Mouse (Mus musculus) lung, postnatal 14 days (tissue): Measurements from ENCODE around the gene Tmppe.

Experiments used
- DNase-seq: peaks from one replicate; pipeline ENCODE4 v3.0.0; 2021

Gene Tmppe

DNA sequence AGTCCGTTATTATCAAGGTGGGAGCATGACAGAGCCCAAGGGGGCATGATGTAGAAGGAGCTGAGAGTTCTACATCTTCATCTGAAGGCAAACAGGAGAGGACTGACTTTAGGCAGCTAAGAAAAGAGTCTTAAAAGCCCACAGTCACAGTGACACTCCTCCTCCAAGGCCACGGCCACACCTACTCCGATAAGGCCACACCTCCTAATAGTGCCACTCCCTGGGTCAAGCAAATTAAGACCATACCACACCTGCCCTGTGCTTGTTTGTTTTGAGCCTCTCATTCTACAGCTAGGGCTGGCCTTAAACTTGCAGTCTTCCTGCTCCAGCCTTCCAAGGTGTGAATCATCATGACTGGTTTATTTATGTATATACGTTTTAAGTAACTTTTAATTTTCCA is 5.6 kb upstream of the Tmppe start:
- no peak for DNase-seq

DNA sequence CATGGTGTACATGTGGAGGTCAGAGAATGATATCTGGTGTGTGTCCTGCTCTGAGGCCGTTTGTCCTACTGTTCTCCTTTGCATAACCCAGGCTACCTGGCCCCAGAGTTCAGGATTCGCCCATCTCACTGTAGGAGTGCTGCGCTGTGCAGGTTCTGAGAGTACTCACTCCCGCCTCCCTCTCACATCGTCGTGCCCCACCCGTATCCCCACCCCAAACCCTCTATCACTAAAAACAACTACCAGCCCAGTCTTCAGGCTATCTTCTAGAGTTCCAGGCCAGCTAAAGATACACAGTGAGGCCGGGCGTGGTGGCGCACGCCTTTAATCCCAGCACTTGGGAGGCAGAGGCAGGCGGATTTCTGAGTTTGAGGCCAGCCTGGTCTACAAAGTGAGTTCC is 1.2 kb upstream of the Tmppe start:
- no peak for DNase-seq

DNA sequence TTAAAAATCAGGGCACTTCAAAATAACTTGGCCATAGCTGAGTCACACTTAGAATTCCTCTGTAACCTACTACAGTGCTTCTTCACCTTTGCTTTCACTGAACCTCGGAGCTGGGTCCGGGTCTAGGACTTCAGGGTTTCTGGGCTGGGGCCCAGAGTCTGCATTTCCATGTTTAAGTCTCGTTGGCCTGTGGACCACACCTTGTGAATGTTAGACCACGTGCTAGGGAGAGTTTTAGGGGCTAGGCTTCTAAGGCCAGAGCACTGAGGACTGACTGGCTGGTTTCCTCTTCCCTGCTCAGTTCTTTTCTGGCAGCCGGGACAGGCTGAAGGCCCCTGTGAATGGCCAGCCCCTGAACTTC is 337 bp upstream of the Tmppe start:
- no peak for DNase-seq

DNA sequence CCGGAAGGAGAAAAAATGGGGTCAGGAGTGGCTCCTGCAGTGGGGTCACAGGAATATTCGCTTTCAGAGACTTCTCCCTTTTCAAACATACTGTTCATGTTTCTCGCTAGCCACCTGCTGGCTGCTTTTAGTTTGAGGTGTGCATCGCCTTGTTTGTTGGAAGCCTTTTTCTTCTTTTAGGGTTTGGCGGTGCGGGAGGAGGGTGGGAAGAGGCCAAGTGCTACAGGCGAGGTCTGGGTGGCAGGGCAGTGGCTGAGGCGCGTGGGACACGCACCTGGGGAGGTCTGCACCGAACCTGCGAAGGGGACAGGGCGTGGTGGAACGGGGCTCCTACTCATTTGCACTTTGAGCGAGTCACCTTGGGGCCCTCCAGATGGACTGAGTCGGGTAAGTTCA is 778 bp downstream of the Tmppe start:
- no peak for DNase-seq

DNA sequence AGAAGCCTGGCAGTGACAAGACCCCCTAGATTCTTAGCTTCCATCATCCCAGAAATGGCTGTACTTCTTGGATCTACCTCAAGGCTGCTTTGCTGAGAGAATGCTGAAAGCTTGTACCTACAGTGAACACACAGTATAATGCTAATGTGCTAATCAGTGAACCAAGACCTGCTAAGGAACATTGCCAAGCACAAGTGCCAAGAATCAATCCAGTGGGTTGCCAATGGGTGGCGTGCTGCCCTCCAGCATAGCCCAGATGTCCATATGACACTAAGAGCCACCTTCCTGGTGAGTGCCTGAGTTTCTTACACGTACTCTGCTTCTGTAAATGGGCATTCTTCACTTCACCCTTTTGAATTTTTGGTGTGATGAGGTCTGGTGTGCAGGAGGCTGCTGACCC is 6.8 kb downstream of the Tmppe start:
- DNase-seq: no peak

DNA sequence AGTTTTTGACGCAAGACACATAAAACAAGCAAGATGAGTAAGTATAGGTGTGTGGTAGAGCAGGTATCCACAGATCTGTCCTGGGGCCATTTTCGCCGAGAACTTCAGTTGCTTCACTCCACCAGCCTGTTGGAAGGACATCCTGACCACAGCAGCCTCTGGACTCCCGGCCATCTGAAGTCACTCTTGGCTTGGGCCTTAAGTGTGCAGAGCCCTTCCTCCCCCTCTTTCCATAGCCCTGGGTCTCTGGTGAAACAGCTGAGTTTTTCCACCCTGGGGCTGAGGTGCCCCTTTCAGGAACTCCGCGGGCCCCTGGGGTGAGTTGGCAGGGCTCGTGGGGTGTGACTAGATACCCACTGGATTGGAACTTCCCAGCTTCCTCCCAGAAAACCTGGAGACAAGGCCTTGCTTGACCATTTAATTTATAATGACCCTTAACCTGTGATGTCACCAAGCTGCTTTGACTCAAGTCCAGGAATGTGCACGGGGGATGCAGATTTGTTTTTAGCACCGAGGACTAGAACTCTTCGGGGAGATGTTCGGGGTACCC is 9.5 kb downstream of the Tmppe start:
- no peak for DNase-seq

DNA sequence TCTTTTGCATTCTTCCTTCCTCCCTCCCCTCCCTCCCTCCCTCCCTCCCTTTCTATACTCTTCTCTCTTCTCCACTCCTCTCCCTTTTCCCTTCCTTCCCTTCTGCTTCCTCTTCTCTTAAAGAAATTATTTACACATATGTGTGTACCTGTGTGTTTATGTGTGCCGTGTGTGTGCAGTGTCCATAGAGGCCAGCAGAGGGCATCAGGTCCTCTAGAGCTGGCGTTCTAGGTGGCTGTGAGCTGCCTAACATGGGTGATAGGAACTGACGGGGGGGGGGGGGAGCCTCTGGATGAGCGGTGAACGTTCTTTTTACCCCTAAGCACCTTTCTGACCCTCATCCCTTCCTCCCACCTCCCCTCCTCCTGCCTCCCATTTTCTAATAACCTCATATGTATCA is 10.4 kb downstream of the Tmppe start:
- no peak for DNase-seq

DNA sequence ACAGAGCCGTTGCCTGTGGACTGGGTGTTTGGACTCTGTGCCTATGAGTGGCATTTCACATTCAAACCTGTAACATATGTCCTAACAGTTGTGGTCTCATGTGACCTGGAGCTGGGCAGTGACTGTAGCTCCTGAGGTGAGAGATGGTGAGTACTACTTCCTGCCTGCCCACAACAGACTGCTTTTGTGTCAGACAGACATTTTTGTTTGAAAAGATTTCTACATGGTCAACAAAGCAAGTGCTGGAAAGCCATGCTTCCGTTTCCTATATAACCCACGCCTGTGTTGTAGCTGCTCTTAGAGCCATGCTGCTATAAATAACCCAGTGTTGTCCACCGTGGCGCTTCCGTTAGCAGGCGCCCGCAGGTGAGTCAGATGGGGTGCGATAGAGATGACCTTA is 11.5 kb downstream of the Tmppe start:
- no peak for DNase-seq

DNA sequence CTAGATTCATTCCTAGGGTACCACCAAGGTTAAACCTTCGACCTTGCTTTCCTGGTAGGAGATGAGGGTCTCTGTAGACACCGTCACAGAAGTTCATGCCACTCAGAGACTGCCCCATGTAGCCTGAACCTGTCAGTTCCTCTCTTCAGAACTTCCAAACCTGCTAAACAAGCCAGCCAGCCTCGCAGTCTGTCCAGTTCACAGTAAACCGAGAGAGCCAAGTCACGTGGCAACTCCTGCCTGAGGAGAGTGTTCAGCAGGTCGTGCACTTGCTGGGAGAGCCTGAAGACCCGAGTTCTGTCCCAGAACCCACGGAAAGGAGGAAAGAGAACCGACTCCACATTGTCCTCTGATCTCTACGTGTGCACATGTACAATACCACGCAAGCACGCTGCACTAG is 13.0 kb downstream of the Tmppe start:
- no peak for DNase-seq

DNA sequence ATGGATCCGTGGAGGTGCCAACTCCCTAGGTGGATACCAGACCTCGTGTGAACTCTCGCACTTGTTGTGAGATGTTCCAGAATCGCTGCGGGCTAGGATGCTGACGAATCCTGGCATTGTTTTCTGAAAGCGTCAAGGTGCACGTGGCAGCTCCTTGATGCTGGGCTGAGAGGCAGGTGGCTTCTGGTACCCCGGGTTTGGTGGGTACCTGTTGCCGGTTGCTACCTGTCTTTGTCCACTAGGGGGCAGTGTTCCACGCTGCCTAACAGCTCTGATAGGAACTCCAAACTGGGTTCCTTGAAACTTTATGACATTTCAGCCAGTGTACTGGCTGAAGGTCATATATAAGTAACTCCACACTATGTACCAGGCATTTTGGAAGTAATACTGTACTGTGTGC is 14.8 kb downstream of the Tmppe start:
- peak; percentile 57 for DNase-seq

DNA sequence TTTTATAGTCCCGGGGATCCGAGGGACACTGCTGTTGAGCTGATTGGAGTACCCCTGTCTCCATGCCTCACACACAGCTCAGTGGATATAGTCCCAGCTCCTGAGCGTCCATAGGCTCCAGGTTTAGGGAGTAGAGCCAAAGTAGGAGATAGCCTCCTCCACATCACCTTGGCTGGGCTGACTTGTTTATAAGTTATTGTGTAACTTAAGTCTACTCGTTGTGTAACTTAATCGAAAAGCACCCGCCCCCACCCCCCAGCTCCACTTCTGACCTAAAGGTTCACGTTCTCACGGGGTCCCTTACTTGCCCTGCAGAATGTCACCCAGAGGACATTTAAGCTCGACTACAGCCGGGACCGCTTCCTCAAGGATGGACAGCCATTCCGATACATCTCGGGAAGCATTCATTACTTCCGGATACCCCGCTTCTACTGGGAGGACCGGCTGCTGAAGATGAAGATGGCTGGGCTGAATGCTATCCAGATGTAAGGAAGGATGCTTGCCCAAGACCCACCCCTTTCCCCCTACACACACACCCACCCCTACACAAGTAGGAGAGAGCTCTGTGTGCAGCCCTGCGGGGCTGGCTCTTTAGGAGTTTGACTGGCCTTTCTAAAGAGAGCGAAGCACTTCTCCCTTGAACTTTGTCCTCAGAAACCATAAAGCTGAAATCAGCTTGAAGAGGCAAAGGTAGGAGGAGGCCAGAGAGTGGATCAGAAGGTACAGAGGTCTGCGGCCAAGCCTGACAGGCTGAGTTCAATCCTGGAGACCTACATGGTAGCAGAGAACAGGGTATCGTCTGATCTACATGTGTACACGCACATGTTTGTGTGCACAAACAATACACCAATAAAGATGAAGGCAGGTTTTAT is 16.0 kb downstream of the Tmppe start:
- no peak for DNase-seq

DNA sequence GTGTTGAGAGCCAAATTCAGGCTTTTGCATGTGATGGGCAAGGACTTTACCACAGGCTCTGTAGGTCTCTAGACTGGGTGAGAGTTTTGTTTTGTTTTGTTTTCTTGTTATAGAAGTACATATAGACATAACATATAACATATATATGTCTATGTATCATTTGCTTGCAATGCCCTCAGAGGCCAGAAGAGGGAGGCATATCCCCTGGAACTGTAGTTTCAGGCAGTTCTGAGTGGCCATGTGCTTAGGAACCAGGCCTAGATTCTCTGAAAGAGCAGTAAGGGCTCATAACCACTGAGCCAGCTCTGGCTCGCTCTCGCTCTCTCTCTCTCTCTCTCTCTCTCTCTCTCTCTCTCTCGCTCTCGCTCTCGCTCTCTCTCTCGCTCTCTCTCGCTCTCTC is 17.3 kb downstream of the Tmppe start:
- peak; percentile 68 for DNase-seq

DNA sequence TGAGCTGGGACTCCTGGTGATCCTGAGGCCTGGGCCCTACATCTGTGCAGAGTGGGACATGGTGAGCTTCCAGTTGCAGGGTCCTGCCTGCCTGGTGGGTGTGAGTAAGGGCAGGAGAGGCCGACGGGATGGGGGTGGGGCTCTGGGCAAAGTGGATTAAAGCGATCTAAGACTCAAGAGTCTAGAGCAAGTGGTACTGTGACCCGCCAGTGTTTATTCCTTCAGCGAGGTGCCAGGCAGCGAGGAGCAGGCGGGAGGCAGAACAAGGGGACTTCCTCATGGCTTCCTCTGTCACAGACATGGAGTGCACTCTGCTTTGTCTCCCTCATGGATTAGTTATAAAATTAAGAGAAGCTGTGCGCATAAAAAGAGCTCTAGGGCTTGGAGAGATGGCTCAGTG is 19.5 kb downstream of the Tmppe start:
- no peak for DNase-seq

DNA sequence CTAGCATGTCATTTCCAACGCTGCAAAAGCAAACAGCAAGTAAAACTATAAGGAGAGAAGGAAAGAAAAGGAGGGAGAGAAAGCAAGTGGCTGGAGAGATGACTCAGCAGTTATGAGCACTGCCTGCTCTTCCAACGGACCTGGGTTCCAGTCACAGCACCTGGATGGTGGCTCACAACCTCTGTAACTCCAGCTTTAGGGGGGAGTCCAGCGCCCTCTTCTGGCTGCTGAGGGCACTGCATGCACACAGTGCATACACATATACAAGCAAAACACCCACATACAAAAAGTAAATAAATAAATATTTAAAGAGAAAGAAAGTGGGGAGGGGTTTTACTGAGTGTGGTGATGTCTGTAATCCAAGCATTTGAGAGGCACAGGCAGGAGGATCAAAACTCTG is 20.1 kb downstream of the Tmppe start:
- DNase-seq: no peak

DNA sequence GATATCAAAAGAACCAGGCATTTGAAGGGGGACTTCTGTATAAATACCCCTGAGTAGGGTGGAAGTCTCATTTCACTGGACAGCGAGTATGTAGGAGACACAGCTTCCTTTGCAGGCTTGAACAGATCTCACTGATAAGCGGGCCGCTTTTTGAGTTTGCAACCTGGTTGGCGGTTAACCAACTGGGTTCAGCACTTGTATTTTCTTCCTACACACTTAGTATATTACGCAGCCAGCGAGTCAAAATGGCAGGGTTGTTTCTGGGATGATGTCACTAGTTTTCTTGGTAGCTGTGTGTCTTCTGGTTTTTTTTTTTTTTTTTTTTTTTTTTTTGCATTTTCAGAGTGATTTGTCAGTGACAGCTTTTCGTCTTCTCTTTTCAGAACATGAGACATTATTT is 20.9 kb downstream of the Tmppe start:
- DNase-seq: no peak

DNA sequence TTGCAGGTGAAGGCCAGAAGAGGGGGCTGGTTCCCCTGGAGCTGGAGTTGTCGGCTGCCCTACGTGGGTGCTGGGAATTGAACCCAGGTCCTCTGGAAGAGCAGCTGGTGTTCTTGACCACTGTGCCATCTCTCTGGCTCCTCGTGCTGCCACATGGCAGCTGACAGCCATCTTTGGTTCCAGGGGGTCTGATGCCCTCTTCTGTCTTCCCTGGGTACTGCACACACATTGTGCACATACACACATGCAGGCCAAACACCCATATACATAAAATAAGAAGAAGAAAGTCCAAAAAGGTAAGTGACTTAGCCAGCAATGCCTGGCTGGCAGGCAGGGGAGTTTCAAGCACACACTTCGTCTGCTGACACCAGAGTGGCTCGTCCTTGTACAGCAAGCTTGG is 24.7 kb downstream of the Tmppe start:
- no peak for DNase-seq

DNA sequence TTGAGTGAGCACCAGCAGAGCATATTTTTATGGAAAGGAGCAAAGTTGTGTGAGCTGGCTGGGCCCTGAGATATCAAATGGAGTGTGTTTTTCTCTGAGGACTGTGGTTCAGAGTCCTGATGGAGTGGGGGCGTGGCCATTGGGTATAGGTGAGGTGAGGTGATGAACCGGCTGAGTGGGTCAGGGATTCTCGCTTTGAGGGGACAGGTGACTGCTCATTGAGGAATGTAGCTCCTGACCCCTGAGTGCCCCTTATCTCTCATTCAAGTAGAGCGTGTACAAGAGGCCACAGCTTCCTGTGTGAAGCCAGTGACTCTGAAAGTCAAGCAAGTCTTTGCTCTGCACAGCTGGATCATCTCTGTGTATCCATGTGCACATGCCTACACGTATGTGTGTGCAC is 25.3 kb downstream of the Tmppe start:
- DNase-seq: no peak

DNA sequence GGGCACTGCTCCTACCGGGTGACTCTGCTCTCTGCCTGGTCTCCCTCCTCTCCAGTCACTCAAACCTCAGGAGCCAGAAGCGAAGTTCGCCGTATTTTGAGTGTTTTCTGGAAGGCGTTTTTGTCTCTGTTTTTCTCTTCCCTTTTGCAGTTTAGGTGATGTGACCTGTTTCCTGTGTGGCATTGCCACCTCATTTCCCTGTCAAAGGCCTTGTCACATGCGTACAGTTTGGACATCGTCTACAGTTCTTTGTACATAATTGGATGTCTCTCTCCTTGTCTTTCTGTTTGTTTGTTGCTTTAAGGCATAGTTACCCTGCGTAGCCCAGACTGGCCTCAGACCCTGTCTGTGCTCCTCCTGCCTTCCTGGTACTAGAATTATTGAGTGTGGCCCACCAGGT is 26.5 kb downstream of the Tmppe start:
- DNase-seq: no peak

DNA sequence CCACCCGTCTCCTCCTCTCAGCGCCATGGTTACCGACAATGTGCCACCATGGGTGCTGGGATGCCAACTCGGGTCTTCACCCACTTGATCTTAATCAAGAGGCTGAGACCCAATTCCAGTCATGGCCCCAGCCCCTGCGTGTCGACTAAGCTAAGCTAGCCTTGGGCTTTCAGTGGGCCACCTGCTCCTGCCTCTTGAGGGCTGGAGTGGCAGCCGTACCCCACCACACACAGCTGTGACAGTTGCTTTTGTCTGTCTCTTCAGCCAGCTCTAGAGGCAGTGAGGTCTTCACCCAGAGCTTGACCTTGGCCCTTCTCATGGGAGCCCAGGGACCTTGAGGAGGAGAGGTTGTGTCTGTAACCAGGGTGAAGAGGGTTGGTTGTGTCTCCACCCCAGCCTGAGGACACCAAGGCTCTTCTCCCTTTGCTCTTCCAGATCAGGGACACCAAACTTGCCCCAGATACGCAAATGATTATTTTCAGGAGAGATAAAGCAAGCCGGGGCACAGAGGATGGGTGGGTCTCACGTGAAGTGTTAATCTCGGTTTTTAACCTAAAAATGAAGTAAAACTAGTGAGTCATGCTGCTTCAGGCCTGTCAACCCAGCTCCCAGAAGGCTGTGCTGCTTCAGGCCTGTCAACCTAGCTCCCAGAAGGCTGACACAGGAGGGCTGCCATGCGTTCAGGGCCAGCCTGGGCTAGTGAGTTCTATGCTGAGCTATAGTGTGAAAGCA is 27.4 kb downstream of the Tmppe start:
- no peak for DNase-seq

DNA sequence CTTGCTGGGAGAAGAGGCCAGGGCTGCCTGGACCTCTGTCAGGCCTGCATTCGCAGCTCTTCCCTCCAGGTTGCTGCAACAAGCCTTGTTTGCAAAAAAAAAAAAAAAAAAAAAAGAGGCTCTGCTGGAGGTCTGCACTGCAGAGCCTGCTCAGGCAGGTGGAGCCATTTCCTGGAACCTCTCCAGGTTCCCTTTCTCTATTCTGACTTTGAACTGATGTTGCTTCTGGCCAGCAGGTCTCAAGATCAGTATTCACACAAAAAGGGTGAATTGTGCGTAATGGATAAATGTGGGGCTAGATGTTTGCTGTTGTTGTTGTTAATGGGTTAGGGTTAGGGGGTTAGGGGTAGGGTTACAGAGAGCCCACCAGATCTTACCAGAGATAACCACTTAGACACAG is 34.8 kb downstream of the Tmppe start:
- no peak for DNase-seq

DNA sequence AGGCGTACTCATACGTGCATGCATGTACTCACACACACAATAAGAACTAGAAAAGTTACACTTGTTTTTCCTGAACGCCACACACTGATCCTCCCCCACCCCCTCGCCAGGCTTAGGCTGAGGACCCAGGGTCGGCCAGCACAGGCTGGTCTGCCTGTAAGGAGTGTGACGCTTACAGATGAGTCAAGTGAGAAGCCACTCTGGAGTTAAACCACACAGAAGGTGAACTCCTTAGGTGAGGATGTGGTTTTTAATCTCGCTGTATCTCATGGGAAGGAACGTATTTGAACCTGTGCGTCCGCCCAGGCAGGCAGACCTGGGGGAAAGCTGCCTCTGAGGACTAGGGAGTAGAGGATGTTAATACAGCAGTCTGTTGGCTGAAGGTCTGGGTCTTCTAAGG is 39.6 kb downstream of the Tmppe start:
- no peak for DNase-seq

DNA sequence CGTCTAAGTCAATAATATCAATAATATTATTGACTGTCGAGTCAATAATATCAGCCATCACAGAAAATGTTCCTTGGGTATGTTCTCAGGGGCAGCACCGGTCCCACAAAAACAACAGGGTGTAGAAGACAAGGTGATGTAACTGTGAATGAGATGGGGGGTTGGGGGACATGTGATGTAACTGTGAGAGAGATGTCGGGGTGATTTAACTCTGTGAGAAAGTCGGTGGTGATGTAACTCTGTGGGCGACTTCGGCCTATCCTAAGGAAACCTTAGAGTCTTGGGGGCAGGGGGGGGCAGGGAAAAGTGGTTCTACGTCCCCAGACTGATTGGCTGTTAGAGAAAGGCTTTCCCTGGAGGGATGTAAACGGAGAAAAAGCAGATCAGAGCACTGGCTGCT is 41.3 kb downstream of the Tmppe start:
- no peak for DNase-seq

DNA sequence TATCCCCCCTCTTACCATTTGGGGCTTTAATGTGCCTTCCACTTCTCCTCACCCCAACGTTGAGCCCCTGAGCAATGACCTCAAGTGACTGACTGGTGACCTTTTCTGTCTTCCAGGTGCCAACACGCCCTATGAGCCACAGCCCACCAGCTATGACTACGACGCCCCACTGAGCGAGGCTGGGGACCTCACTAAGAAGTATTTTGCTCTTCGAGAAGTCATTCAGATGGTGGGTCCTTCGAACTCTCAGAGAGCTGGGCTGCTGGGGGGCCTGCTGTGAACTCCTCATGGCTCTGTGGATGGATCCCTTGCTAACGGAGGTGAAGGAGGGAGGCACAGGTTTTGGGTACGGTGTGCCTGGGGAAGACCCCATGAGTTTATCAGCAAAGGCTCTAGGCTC is 42.0 kb downstream of the Tmppe start:
- no peak for DNase-seq

DNA sequence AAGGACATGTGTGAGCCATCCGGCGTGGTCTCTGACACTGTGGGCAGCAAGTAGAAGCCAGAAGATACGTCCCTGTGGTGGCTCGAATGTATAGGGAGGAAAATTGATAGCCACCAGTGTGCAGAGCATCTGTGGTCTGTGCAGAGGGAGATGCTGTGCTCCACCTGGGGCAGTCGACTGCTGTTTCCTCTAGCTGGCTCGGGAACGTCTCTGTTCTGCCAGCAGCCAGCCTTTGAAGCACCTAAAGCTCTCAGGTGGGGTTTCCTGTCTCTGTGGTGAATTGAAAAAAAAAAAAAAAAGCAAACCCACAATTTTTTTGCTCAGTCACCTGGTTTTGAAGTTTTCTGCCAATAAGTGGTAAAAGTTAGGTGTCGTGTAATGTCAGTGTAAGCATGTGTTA is 42.4 kb downstream of the Tmppe start:
- no peak for DNase-seq

DNA sequence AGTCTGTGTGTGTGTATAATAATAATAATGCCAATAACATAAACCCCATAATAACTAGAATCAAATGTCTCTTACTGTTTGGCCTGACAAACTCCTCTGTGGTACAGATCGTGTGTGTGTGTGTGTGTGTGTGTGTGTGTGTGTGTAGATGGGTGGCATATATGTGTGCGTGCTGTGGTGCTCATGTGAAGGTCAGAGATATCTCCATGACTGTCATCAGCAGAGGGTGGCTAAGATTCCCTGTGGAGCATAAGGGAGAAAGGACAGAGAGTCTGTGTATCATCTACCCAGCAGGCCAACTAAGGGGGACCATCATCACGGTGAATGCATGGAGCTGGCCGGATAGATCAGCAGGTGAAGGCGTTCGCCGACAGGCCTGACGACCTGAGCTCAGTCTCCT is 46.0 kb downstream of the Tmppe start:
- DNase-seq: no peak
